Mouse (Mus musculus): ENCODE data around the gene Dzank1. TPM values are rescaled to one million over a fixed set of nuclear protein-coding genes. Genes with fewer than 3 reads are reported as not detected.
A peak's percentile ranks its signal among the peaks of the same experiment; 100 is the strongest.

Dzank1 gene
- polyA plus RNA-seq, 1 experiment from 2014 or later = 1.5 TPM

DNA sequence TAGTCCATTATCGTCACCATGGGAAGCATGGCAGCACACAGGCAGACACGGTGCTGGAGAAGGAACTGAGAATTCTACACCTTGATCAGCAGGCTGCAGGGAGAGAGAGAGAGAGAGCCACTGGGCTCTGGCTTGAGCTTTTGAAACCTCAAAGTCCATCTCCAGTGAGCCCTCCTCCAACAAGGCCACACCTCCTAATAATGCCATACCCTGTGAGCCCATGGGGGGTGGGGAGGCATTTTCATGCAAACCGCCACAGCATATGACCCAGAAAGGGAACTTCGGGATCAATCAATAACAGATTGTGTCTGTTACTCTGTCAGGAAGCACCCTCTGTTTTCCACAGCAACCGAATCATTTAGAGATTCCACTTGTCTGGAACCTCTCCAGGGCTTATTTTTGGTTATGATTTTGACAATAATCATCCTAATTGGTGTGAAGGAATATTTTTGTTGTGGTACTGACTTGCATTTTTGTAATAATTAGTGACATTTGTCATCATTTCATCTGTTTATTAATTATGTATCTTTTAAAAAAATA is 95.9 kb downstream of the Dzank1 start:
- Histone ChIP-seq H3K9ac (no peak overlapping the region), H3K27me3 (replicated peaks) (no peaks in the 10 kb centered on the region), H3K36me3 (no peaks in the 10 kb centered on the region), H3K9me3 (no peaks in the 10 kb centered on the region), H3K4me3 (replicated peaks) (no peak overlapping the region), H3K27ac (no peak overlapping the region), H3K4me1 (replicated peaks) (peaks cover 3% of the 10 kb centered on the region; the same call in 1 of the 2 replicates), H3K4me2 (replicated peaks) (no peak overlapping the region)
- peak; percentile 19; the same call in 1 of the 2 replicates for ATAC-seq
- 76% methylated on average over 5 of the region's 5 CpGs for WGBS

DNA sequence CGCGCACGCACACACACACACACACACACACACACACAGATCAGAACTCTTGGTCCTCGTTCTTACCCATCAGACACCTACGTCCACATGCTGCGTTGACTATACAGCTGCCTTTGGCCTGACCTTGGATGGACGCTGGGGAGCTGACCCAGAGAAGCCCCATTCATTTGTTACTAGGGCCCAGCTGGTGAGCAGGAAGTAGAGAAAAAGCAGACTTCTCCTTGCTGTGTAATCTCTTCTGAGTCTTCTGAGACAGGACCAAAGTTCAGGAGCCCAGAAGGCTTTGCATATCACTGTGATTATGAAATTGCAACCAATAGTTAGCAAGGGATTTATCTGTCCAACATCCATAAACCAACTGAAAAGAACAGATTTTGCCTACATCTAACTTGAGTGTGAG is 98.0 kb downstream of the Dzank1 start:
- no peaks in the 10 kb centered on the region for H3K9me3 ChIP-seq
- ATAC-seq = peak; percentile 89
- H3K4me3 ChIP-seq (replicated peaks) = no peak overlapping the region
- H3K27ac ChIP-seq = peak overlapping the region; percentile 88
- peak overlapping the region; percentile 22 for H3K4me2 ChIP-seq (replicated peaks)
- H3K36me3 ChIP-seq = no peaks in the 10 kb centered on the region
- H3K9ac ChIP-seq = no peak overlapping the region
- H3K27me3 ChIP-seq (replicated peaks) = no peaks in the 10 kb centered on the region
- WGBS = 53% methylated on average over 7 of the region's 7 CpGs
- H3K4me1 ChIP-seq (replicated peaks) = peaks cover 3% of the 10 kb centered on the region; the same call in 1 of the 2 replicates

DNA sequence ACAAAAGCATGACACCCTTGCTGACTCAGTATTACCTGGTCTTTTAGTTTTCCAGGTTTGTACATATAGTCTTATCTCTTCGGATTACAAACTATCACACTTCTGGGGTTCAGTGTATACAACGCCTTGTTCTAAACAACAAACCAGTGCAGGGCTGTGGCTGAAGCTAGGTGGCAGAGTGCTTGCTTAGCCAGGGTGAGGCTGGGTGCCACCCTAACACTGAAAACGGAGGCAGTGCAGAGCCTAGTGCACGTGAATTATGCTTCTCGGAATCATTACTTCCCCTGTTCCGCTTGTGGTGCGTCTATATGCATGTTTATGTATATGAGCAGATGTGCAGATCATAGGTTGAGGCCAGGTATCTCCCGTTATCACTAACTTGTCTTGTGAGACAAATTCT is 98.6 kb downstream of the Dzank1 start:
- Histone ChIP-seq H3K9ac (no peak overlapping the region), H3K4me3 (replicated peaks) (no peak overlapping the region), H3K4me1 (replicated peaks) (peaks cover 3% of the 10 kb centered on the region; the same call in 1 of the 2 replicates), H3K27ac (peak overlapping the region; percentile 88), H3K27me3 (replicated peaks) (no peaks in the 10 kb centered on the region), H3K36me3 (no peaks in the 10 kb centered on the region), H3K9me3 (no peaks in the 10 kb centered on the region), H3K4me2 (replicated peaks) (peak overlapping the region; percentile 22)
- 67% methylated on average over 8 of the region's 8 CpGs for WGBS
- ATAC-seq = peak; percentile 59

DNA sequence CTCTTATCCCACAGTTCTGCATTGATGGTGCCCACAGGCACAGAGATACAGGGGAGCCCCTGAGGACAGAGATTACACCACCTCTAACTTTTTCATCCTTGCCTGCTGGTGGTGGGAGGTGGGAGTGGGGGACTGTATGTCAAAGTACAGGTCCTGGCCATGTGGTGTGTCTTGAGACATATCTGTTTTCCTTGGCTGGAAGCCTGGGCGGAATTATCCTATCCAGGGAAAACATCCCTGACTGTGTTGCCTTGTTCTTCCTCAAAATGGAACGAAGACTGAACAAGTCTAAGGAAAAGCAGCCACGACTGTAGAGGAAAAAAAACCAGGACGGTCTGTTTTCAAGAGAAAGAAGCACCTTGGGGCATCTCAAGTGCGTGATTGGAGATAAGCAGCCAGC is 99.4 kb downstream of the Dzank1 start:
- ATAC-seq = no peak
- Histone ChIP-seq H3K9me3 (no peaks in the 10 kb centered on the region), H3K9ac (no peak overlapping the region), H3K36me3 (no peaks in the 10 kb centered on the region), H3K4me1 (replicated peaks) (peaks cover 3% of the 10 kb centered on the region; the same call in 1 of the 2 replicates), H3K27me3 (replicated peaks) (no peaks in the 10 kb centered on the region), H3K4me2 (replicated peaks) (peak overlapping the region; percentile 22; the same call in 1 of the 2 replicates), H3K27ac (no peak overlapping the region), H3K4me3 (replicated peaks) (no peak overlapping the region)
- WGBS = 69% methylated on average over 5 of the region's 5 CpGs

DNA sequence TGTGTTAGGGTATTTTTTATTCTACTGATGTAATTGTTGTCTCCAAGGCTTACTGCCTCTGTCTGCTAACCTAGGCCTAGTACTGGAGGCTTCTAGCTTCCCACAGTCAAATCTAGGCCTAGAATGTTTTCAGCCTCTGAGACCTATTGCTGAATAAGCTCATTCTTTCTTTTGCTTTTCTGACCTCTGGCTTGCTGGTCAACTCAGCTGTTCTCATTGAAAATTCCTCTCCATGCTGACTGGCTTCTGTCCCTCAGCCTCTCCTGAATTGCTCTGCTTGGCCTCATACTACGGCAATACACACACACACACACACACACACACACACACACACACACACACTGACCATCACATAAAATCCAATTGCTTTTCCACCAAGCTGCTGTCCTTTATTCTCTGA is 101.5 kb downstream of the Dzank1 start:
- 70% methylated on average over 1 of the region's 1 CpGs for WGBS
- Histone ChIP-seq H3K9me3 (no peaks in the 10 kb centered on the region), H3K27ac (no peak overlapping the region), H3K36me3 (no peaks in the 10 kb centered on the region), H3K4me1 (replicated peaks) (peaks cover 3% of the 10 kb centered on the region; the same call in 1 of the 2 replicates), H3K4me2 (replicated peaks) (no peak overlapping the region), H3K9ac (no peak overlapping the region), H3K4me3 (replicated peaks) (no peak overlapping the region), H3K27me3 (replicated peaks) (no peaks in the 10 kb centered on the region)
- no peak for ATAC-seq

DNA sequence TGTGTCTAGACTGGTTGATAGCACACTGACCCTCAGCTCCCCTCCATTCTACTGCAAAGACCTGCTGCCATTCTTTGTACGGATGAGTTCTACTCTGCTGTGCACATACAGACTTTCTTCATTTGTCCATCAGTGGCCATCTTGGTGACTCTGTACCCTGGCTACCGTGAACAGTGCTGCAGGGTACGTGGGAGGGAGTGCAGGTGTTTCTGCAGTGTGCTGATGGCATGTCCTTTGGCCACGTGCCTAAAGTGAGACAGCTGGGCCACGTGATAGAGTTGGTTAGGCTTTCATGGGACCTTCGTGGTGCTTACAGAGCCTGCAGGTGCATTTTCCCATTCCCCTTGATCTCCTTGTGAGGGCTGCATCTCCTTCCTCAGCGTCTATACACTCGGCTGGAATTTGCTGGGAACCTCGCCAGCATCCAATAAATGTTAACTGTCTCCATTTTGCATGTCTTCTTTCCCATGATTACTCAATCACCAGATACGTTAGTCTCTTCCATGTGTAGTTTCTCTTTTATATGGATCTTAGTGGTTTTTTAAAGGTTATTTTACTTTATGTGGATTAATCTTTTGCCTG is 105.0 kb downstream of the Dzank1 start:
- peak; percentile 70 for ATAC-seq
- no peak overlapping the region for H3K4me3 ChIP-seq (replicated peaks)

More for the DNA sequence above, 105.0 kb downstream of the Dzank1 start:
- WGBS = 68% methylated on average over 10 of the region's 10 CpGs
- Histone ChIP-seq H3K9ac (no peak overlapping the region), H3K36me3 (no peaks in the 10 kb centered on the region), H3K27ac (no peak overlapping the region), H3K9me3 (no peaks in the 10 kb centered on the region), H3K4me2 (replicated peaks) (no peak overlapping the region), H3K4me1 (replicated peaks) (no peaks in the 10 kb centered on the region), H3K27me3 (replicated peaks) (no peaks in the 10 kb centered on the region)

Other genes with a start within 250 kb of the Dzank1 start
- 1.1 and 1.9 TPM in 2 replicates for gene Ovol2, start 195.3 kb downstream of the Dzank1 start, polyA plus RNA-seq (2015; fragmentation: Nextera tagmentation; extraction: Ambion mirVana)
- gene Kat14, start 158.4 kb downstream of the Dzank1 start, polyA plus RNA-seq (2015; fragmentation: Nextera tagmentation; extraction: Ambion mirVana) = 41.1 and 46.9 TPM in 2 replicates
- 2.8 and 3.5 TPM in 2 replicates for gene Pet117, start 158.4 kb downstream of the Dzank1 start, polyA plus RNA-seq (2015; fragmentation: Nextera tagmentation; extraction: Ambion mirVana)
- gene Polr3f, start 304 bp upstream of the Dzank1 start, polyA plus RNA-seq (2015; fragmentation: Nextera tagmentation; extraction: Ambion mirVana) = 19.1 and 20.8 TPM in 2 replicates
- gene Rbbp9, start 23.5 kb upstream of the Dzank1 start, polyA plus RNA-seq (2015; fragmentation: Nextera tagmentation; extraction: Ambion mirVana) = 49.0 and 49.1 TPM in 2 replicates
- 100 and 101 TPM in 2 replicates for gene Sec23b, start 28.8 kb upstream of the Dzank1 start, polyA plus RNA-seq (2015; fragmentation: Nextera tagmentation; extraction: Ambion mirVana)
- 40.0 and 51.6 TPM in 2 replicates for gene Smim26, start 66.6 kb upstream of the Dzank1 start, polyA plus RNA-seq (2015; fragmentation: Nextera tagmentation; extraction: Ambion mirVana)
- gene Dtd1, start 72.5 kb upstream of the Dzank1 start, polyA plus RNA-seq (2015; fragmentation: Nextera tagmentation; extraction: Ambion mirVana) = 51.0 and 51.3 TPM in 2 replicates

All from intestine, embryonic 15.5 days (tissue).